Mouse (Mus musculus) bone marrow, adult 2 months (tissue): ENCODE data around the gene Lrig2.

Experiments
- CTCF ChIP-seq: fragments of 200-500 bp; IDR thresholded peaks from 2 replicates; pipeline ENCODE4 v1.5.1; 2011; ENCODE audit warnings: low read length, control low read depth; ENCODE audit not compliant: control insufficient read depth, insufficient read depth
- POLR2A ChIP-seq: fragments of 200-500 bp; IDR thresholded peaks from 2 replicates; pipeline ENCODE4 v1.6.1; 2011; ENCODE audit warnings: low read depth, mild to moderate bottlenecking, control low read depth, low read length, borderline replicate concordance; ENCODE audit not compliant: control insufficient read depth

DNA sequence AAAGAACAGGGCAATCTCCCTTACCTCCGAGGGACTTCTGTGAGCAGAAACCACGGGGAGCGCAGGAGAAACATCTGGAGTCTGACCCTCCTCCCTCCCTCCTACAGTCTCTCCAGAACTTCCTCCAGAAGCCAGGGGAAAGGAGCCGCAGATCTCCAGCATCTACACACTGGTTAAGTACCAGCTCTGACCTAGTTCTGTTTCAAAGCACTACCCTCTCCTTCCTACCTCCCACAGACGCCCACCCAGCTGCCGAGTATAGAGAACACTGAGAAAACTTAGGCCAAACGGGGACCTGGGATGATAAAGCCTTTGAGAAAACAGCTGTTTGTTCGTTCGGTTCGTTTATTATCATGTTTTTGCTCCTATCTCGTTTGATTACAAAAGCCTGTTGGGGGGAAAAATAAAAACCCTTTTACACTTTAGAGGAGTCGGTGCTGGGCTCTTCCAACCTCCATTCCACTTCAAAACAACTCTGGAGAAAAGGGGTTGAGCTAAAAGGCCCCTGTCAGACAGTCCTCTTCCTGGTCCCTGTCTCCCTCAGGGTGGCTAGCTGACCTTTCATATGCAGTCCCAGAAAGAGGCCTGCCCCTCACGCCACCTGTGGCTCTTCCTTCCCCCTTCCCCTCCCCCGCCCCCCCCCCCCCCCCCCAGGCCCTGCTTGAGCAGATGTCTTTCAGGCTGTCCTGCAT lies 80.4 kb downstream of the Lrig2 start:
- TF ChIP-seq POLR2A (no peak), CTCF (no peak)
